Mouse (Mus musculus) midbrain, embryonic 16.5 days (tissue): Measurements from ENCODE around the gene Nsmce4a. TPM values are rescaled to one million over a fixed set of nuclear protein-coding genes. Genes with fewer than 3 reads are reported as not detected.

Source experiments
- ATAC-seq: fragments of 200-750 bp; cut with Nextera tagmentation; 2 replicates; pipeline ENCODE4 v1.8.0; 2017; ENCODE audit warnings: moderate TSS enrichment
- H3K27ac ChIP-seq: fragments of 300-500 bp; sonication (generic); 2 replicates; pipeline ENCODE4 v1.5.1; 2014; ENCODE audit warnings: mild to moderate bottlenecking, low read length, mixed read lengths
- H3K27me3 ChIP-seq: fragments of 300-500 bp; sonication (generic); 2 replicates; pipeline ENCODE4 v1.6.1; 2014; ENCODE audit warnings: low read depth, low read length, mixed read lengths; ENCODE audit not compliant: control insufficient read depth, insufficient read depth
- H3K36me3 ChIP-seq: fragments of 300-500 bp; sonication (generic); 2 replicates; pipeline ENCODE4 v1.6.1; 2014; ENCODE audit warnings: mild to moderate bottlenecking, low read length, moderate library complexity, mixed read lengths; ENCODE audit not compliant: control insufficient read depth, insufficient read depth
- H3K4me1 ChIP-seq: fragments of 300-500 bp; sonication (generic); 2 replicates; pipeline ENCODE4 v1.6.1; 2014; ENCODE audit warnings: mild to moderate bottlenecking, low read length, mixed read lengths; ENCODE audit not compliant: control insufficient read depth, insufficient read depth
- H3K4me2 ChIP-seq: fragments of 300-500 bp; sonication (generic); 2 replicates; pipeline ENCODE4 v1.6.1; 2014; ENCODE audit warnings: mild to moderate bottlenecking, low read length, mixed read lengths
- H3K4me3 ChIP-seq: fragments of 300-500 bp; sonication (generic); 2 replicates; pipeline ENCODE4 v1.5.1; 2014; ENCODE audit warnings: low read depth, mild to moderate bottlenecking, low read length, moderate library complexity, mixed read lengths
- H3K9ac ChIP-seq: fragments of 300-500 bp; sonication (generic); 2 replicates; pipeline ENCODE4 v1.6.1; 2014; ENCODE audit warnings: low read depth, low read length, mixed read lengths
- H3K9me3 ChIP-seq: fragments of 300-500 bp; sonication (generic); replicated peaks from 2 replicates; pipeline ENCODE4 v1.6.1; 2014; ENCODE audit warnings: mild to moderate bottlenecking, low read length, mixed read lengths; ENCODE audit not compliant: control insufficient read depth, poor library complexity, severe bottlenecking
- WGBS: fragments of 180-500 bp; shearing (Covaris S2); extraction: QIAGEN DNeasy Blood & Tissue Kit; methylation state at CpG from one replicate; pipeline ENCODE4 v1.1.7; 2014; 5-methylcytosine and 5-hydroxymethylcytosine counted together
- polyA plus RNA-seq: library from polyadenylated mRNA; unstranded; fragments of >200 nt; fragmentation: Nextera tagmentation; extraction: Ambion mirVana; gene quantifications from 2 replicates; pipeline ENCODE4 v1.2.1, GENCODE M21; 2015

Nsmce4a gene
- polyA plus RNA-seq, 1 experiment from 2014 or later: 70.3 TPM

GRCm38 (mm10) chr7:130552780-130553179 is 20.1 kb downstream of the Nsmce4a start:
- no peak for ATAC-seq
- Histone ChIP-seq H3K27me3 (no peaks in the 10 kb centered on the region), H3K9ac (no peak overlapping the region), H3K4me1 (peaks cover 6% of the 10 kb centered on the region), H3K9me3 (no peaks in the 10 kb centered on the region), H3K36me3 (no peaks in the 10 kb centered on the region), H3K4me2 (no peak overlapping the region), H3K27ac (no peak overlapping the region), H3K4me3 (no peak overlapping the region)
- 54% methylated on average over 5 of the region's 5 CpGs for WGBS

GRCm38 (mm10) chr7:130547635-130548175 is 25.2 kb downstream of the Nsmce4a start:
- 0 out of 2 replicates have a peak, but pooled peaks cover 6% of the 10 kb centered on the region for H3K36me3 ChIP-seq
- no peaks in the 10 kb centered on the region for H3K9me3 ChIP-seq
- no peak overlapping the region for H3K9ac ChIP-seq
- H3K4me2 ChIP-seq: peak overlapping the region; percentile 73
- H3K27me3 ChIP-seq: no peaks in the 10 kb centered on the region
- H3K4me3 ChIP-seq: no peak overlapping the region
- no peak for ATAC-seq
- 86% methylated on average over 12 of the region's 12 CpGs for WGBS
- peak overlapping the region; percentile 95; the same call in 1 of the 2 replicates for H3K27ac ChIP-seq
- H3K4me1 ChIP-seq: peaks cover 14% of the 10 kb centered on the region

GRCm38 (mm10) chr7:130546791-130547484 is 26.0 kb downstream of the Nsmce4a start:
- WGBS: under 1% methylated on average over 79 of the region's 84 CpGs
- Histone ChIP-seq H3K27me3 (no peaks in the 10 kb centered on the region), H3K9ac (peak overlapping the region; percentile 92), H3K4me2 (peak overlapping the region; percentile 73), H3K9me3 (no peaks in the 10 kb centered on the region), H3K36me3 (peaks cover 10% of the 10 kb centered on the region; the same call in 1 of the 2 replicates), H3K27ac (peak overlapping the region; percentile 95), H3K4me1 (peaks cover 14% of the 10 kb centered on the region), H3K4me3 (peak overlapping the region; percentile 94)
- ATAC-seq: peak; percentile 96

GRCm38 (mm10) chr7:130546421-130546790 is 26.5 kb downstream of the Nsmce4a start:
- Histone ChIP-seq H3K4me1 (peaks cover 14% of the 10 kb centered on the region), H3K9me3 (no peaks in the 10 kb centered on the region), H3K36me3 (peaks cover 10% of the 10 kb centered on the region; the same call in 1 of the 2 replicates), H3K4me2 (peak overlapping the region; percentile 73), H3K9ac (peak overlapping the region; percentile 92), H3K27me3 (no peaks in the 10 kb centered on the region), H3K27ac (peak overlapping the region; percentile 95), H3K4me3 (peak overlapping the region; percentile 94)
- ATAC-seq: no peak
- 7% methylated on average over 7 of the region's 7 CpGs for WGBS

- peak overlapping the region; percentile 73 for H3K4me2 ChIP-seq
- peak overlapping the region; percentile 94 for H3K4me3 ChIP-seq
- H3K27me3 ChIP-seq: no peaks in the 10 kb centered on the region
- H3K36me3 ChIP-seq: peaks cover 10% of the 10 kb centered on the region; the same call in 1 of the 2 replicates
- WGBS: 47% methylated on average over 3 of the region's 3 CpGs
- no peak overlapping the region; the same call in 1 of the 2 replicates for H3K27ac ChIP-seq
- ATAC-seq: no peak
- H3K4me1 ChIP-seq: peaks cover 14% of the 10 kb centered on the region
- H3K9ac ChIP-seq: peak overlapping the region; percentile 92; the same call in 1 of the 2 replicates
- no peaks in the 10 kb centered on the region for H3K9me3 ChIP-seq
Observed at GRCm38 (mm10) chr7:130545893-130546292, 27.0 kb downstream of the Nsmce4a start.

GRCm38 (mm10) chr7:130545401-130545800 is 27.5 kb downstream of the Nsmce4a start:
- Histone ChIP-seq H3K27ac (no peak overlapping the region), H3K36me3 (peaks cover 10% of the 10 kb centered on the region; the same call in 1 of the 2 replicates), H3K4me1 (peaks cover 14% of the 10 kb centered on the region), H3K4me3 (no peak overlapping the region), H3K9ac (no peak overlapping the region), H3K4me2 (no peak overlapping the region; the same call in 1 of the 2 replicates), H3K9me3 (no peaks in the 10 kb centered on the region), H3K27me3 (no peaks in the 10 kb centered on the region)
- ATAC-seq: no peak
- WGBS: 95% methylated on average over 5 of the region's 5 CpGs

- H3K9me3 ChIP-seq: no peaks in the 10 kb centered on the region
- H3K4me2 ChIP-seq: no peak overlapping the region
- H3K27ac ChIP-seq: no peak overlapping the region
- peaks cover 14% of the 10 kb centered on the region for H3K4me1 ChIP-seq
- H3K36me3 ChIP-seq: peaks cover 18% of the 10 kb centered on the region
- no peaks in the 10 kb centered on the region for H3K27me3 ChIP-seq
- H3K9ac ChIP-seq: no peak overlapping the region
- H3K4me3 ChIP-seq: no peak overlapping the region
- 98% methylated on average over 4 of the region's 4 CpGs for WGBS
- no peak for ATAC-seq
Observed at GRCm38 (mm10) chr7:130543181-130543580, 29.7 kb downstream of the Nsmce4a start.

GRCm38 (mm10) chr7:130540176-130540575 is 32.7 kb downstream of the Nsmce4a start:
- Histone ChIP-seq H3K4me3 (no peak overlapping the region), H3K27me3 (no peaks in the 10 kb centered on the region), H3K36me3 (peaks cover 23% of the 10 kb centered on the region), H3K4me1 (peaks cover 4% of the 10 kb centered on the region; the same call in 1 of the 2 replicates), H3K9ac (no peak overlapping the region), H3K27ac (no peak overlapping the region), H3K4me2 (no peak overlapping the region), H3K9me3 (no peaks in the 10 kb centered on the region)
- no peak for ATAC-seq
- 89% methylated on average over 7 of the region's 7 CpGs for WGBS

GRCm38 (mm10) chr7:130537068-130537467 is 35.9 kb downstream of the Nsmce4a start:
- no peaks in the 10 kb centered on the region for H3K9me3 ChIP-seq
- no peaks in the 10 kb centered on the region for H3K27me3 ChIP-seq
- H3K36me3 ChIP-seq: peaks cover 14% of the 10 kb centered on the region
- 94% methylated on average over 4 of the region's 4 CpGs for WGBS
- no peak overlapping the region for H3K9ac ChIP-seq
- H3K4me1 ChIP-seq: peaks cover 3% of the 10 kb centered on the region; the same call in 1 of the 2 replicates
- H3K27ac ChIP-seq: no peak overlapping the region
- no peak for ATAC-seq
- H3K4me3 ChIP-seq: no peak overlapping the region
- H3K4me2 ChIP-seq: no peak overlapping the region
